Mouse (Mus musculus) lung, postnatal 25 days (tissue): Measurements from ENCODE around the gene Tshz2.
A peak's percentile ranks its signal among the peaks of the same experiment; 100 is the strongest.
"Not testable (repeated sequence)": the region's sequence is repeated elsewhere in the genome, so short reads cannot be mapped to it uniquely, and the experiment has no call there.

Experiments
- DNase-seq: peaks from one replicate; pipeline ENCODE4 v3.0.0; 2022; ENCODE audit warnings: low spot score

Gene Tshz2

GRCm38 (mm10) chr2:169632338-169633151, at the start of gene Tshz2:
Gene Tshz2 (plus strand): TSS chr2:169633013.
- peak; percentile 43 for DNase-seq

GRCm38 (mm10) chr2:169583476-169583875, 49.3 kb upstream of the Tshz2 start:
- no peak for DNase-seq

GRCm38 (mm10) chr2:169584745-169585456, 47.9 kb upstream of the Tshz2 start:
- no peak for DNase-seq

- no peak for DNase-seq
Observed at GRCm38 (mm10) chr2:169585631-169586285, 47.1 kb upstream of the Tshz2 start.

GRCm38 (mm10) chr2:169586688-169587087, 46.1 kb upstream of the Tshz2 start:
- no peak for DNase-seq

GRCm38 (mm10) chr2:169587645-169588044, 45.2 kb upstream of the Tshz2 start, which contains the start of gene Gm11011:
Gene Gm11011 (minus strand): TSS chr2:169587745.
- not testable (repeated sequence) for DNase-seq

GRCm38 (mm10) chr2:169589697-169590096, 43.1 kb upstream of the Tshz2 start:
- no peak for DNase-seq

- no peak for DNase-seq
Observed at GRCm38 (mm10) chr2:169590412-169590811, 42.4 kb upstream of the Tshz2 start.

GRCm38 (mm10) chr2:169593742-169594141, 39.1 kb upstream of the Tshz2 start:
- no peak for DNase-seq

GRCm38 (mm10) chr2:169597357-169597756, 35.5 kb upstream of the Tshz2 start:
- DNase-seq, result no peak

GRCm38 (mm10) chr2:169597971-169598370, 34.8 kb upstream of the Tshz2 start:
- no peak for DNase-seq

GRCm38 (mm10) chr2:169599591-169599990, 33.2 kb upstream of the Tshz2 start:
- DNase-seq, result no peak

- no peak for DNase-seq
Observed at GRCm38 (mm10) chr2:169600163-169600562, 32.6 kb upstream of the Tshz2 start.

- no peak for DNase-seq
Observed at GRCm38 (mm10) chr2:169606901-169607678, 25.7 kb upstream of the Tshz2 start.

GRCm38 (mm10) chr2:169607787-169608186, 25.0 kb upstream of the Tshz2 start:
- peak; percentile 50 for DNase-seq

GRCm38 (mm10) chr2:169609956-169610355, 22.9 kb upstream of the Tshz2 start:
- DNase-seq, result no peak

- no peak for DNase-seq
Observed at GRCm38 (mm10) chr2:169610882-169611281, 21.9 kb upstream of the Tshz2 start.

GRCm38 (mm10) chr2:169611557-169611956, 21.3 kb upstream of the Tshz2 start:
- DNase-seq, result no peak

- no peak for DNase-seq
Observed at GRCm38 (mm10) chr2:169614683-169615082, 18.1 kb upstream of the Tshz2 start.

GRCm38 (mm10) chr2:169615998-169616397, 16.8 kb upstream of the Tshz2 start:
- no peak for DNase-seq

GRCm38 (mm10) chr2:169621201-169621710, 11.6 kb upstream of the Tshz2 start:
- no peak for DNase-seq

- no peak for DNase-seq
Observed at GRCm38 (mm10) chr2:169630070-169630469, 2.7 kb upstream of the Tshz2 start.
